Mouse (Mus musculus) intestine, embryonic 14.5 days (tissue): ENCODE data around the gene Sdf2l1. TPM values are rescaled to one million over a fixed set of nuclear protein-coding genes. Genes with fewer than 3 reads are reported as not detected.

Source experiments
- ATAC-seq: fragments of 200-750 bp; cut with Nextera tagmentation; replicated peaks from 2 replicates; pipeline ENCODE4 v1.8.0; 2017; ENCODE audit warnings: low read depth, moderate number of reproducible peaks, moderate TSS enrichment, moderate library complexity; ENCODE audit not compliant: low FRiP score, low TSS enrichment
- DNase-seq: peaks from one replicate; pipeline ENCODE4 v3.0.0-alpha.2; 2018; ENCODE audit warnings: low spot score
- H3K27ac ChIP-seq: fragments of 300-500 bp; sonication (generic); 2 replicates; pipeline ENCODE4 v1.5.1; 2014; ENCODE audit warnings: low read depth, mild to moderate bottlenecking, control low read depth
- H3K27me3 ChIP-seq: fragments of 300-500 bp; sonication (generic); replicated peaks from 2 replicates; pipeline ENCODE4 v1.6.1; 2014; ENCODE audit warnings: low read length, control low read depth; ENCODE audit not compliant: control insufficient read depth, insufficient read depth
- H3K36me3 ChIP-seq: fragments of 300-500 bp; sonication (generic); 2 replicates; pipeline ENCODE4 v1.6.1; 2014; ENCODE audit warnings: low read length, control low read depth; ENCODE audit not compliant: control insufficient read depth, insufficient read depth
- H3K4me1 ChIP-seq: fragments of 300-500 bp; sonication (generic); replicated peaks from 2 replicates; pipeline ENCODE4 v1.6.1; 2014; ENCODE audit warnings: low read length, control low read depth, mixed read lengths; ENCODE audit not compliant: control insufficient read depth, insufficient read depth
- H3K4me2 ChIP-seq: fragments of 300-500 bp; sonication (generic); 2 replicates; pipeline ENCODE4 v1.6.1; 2014; ENCODE audit warnings: low read length
- H3K4me3 ChIP-seq: fragments of 300-500 bp; sonication (generic); 2 replicates; pipeline ENCODE4 v1.5.1; 2014; ENCODE audit warnings: low read depth, low read length, control low read depth, mixed read lengths
- H3K9ac ChIP-seq: fragments of 300-500 bp; sonication (generic); 2 replicates; pipeline ENCODE4 v1.6.1; 2014; ENCODE audit warnings: mild to moderate bottlenecking, low read length
- H3K9me3 ChIP-seq: fragments of 300-500 bp; sonication (generic); 2 replicates; pipeline ENCODE4 v1.6.1; 2016; ENCODE audit warnings: low read length, control low read depth; ENCODE audit not compliant: control insufficient read depth
- WGBS: fragments of 180-500 bp; shearing (Covaris S2); extraction: QIAGEN DNeasy Blood & Tissue Kit; methylation state at CpG from one replicate; pipeline ENCODE4 v1.1.7; 2014; 5-methylcytosine and 5-hydroxymethylcytosine counted together
- polyA plus RNA-seq: library from polyadenylated mRNA; unstranded; fragments of >200 nt; fragmentation: Nextera tagmentation; extraction: Ambion mirVana; gene quantifications from 2 replicates; pipeline ENCODE4 v1.2.1, GENCODE M21; 2014

Gene Sdf2l1
- polyA plus RNA-seq, 1 experiment from 2014 or later, result 69.0 TPM

DNA sequence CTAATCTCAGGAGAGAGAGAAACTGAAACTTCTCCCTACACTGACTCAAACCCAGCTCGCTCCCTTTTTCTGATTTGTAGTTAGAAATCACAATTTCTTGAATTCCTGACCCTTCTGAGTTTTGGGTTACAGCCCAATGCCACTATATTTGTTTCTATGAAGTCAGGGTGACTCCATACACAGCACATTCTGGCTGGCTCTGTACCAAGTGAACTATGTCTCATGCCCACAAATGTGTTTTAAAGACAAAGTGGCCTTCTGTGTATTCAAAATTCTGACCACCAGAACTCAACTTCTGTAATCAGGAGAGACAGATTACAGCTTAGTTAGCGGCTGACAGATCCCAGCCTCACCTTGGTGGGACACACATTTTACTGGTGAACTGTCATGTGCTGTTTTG lies 22.2 kb upstream of the Sdf2l1 start:
- Histone ChIP-seq H3K9me3 (no peaks in the 10 kb centered on the region), H3K4me3 (no peak overlapping the region), H3K4me2 (no peak overlapping the region), H3K27ac (no peak overlapping the region), H3K4me1 (no peaks in the 10 kb centered on the region), H3K27me3 (no peaks in the 10 kb centered on the region), H3K36me3 (peaks cover 57% of the 10 kb centered on the region), H3K9ac (no peak overlapping the region)
- no peak for ATAC-seq
- no peak for DNase-seq
- 94% methylated on average over 2 of the region's 2 CpGs for WGBS

DNA sequence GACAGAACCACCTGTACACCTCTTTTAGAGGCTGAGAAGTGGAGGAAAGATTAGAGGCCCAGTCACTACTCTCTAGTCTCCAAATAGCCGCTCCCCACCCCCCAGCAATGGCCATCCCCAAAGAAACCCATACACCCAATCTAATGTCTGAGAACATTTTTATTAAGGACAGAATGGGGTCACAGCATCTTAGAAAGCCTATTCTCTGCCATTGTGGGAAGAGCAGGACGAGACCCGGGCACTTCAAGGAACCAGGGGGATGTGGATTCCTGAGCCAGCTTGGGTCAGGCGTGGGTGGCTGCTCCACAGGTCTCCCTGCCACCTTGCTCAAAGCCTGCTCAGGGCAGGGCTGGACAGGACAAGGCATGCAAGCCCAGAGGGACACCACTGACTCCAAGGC lies 19.7 kb upstream of the Sdf2l1 start:
- 94% methylated on average over 4 of the region's 4 CpGs for WGBS
- ATAC-seq (no peak), DNase-seq (no peak)
- Histone ChIP-seq H3K9me3 (no peaks in the 10 kb centered on the region), H3K9ac (no peak overlapping the region), H3K36me3 (peaks cover 33% of the 10 kb centered on the region), H3K27ac (no peak overlapping the region), H3K4me1 (peaks cover 13% of the 10 kb centered on the region), H3K4me2 (no peak overlapping the region), H3K4me3 (no peak overlapping the region), H3K27me3 (0 out of 2 replicates have a peak, but pooled peaks cover 3% of the 10 kb centered on the region)

DNA sequence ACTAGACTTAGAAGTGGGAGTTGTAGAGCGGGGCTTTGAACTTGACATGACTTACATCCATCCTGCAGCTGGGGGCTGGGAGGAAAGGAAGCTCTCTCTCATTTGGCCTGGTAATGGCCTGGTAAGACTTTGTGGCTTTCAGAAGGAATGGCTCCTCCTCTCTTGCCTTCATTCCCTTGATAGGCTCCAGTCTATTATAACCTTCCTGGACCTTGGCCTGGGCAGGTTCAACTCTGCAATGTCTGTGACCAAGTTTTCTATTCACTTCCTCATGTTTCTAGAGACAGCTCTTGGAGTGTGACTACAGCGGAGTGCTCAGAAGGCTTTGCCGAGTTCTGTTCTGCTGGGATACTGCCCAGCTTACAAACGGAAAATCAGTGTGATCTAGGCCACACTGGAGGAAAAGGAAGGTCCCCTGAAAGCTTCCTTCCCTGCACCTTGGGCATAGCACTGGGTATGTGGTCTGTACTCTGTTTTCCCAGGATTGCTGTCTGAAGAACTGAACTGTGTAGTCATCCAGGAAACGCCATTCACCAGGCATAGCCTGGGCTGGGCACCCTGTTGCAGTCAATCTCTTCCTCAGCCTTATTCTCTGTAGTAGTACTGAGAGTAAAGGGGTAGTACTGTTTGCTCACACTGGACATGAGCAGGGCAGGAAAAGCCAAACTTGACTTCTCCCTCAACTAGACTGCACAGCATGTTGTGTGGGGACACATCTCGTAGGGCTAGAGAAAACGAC lies 18.5 kb upstream of the Sdf2l1 start:
- no peak for ATAC-seq
- Histone ChIP-seq H3K27ac (no peak overlapping the region), H3K9ac (no peak overlapping the region), H3K9me3 (no peaks in the 10 kb centered on the region), H3K4me1 (peaks cover 13% of the 10 kb centered on the region), H3K27me3 (0 out of 2 replicates have a peak, but pooled peaks cover 3% of the 10 kb centered on the region), H3K4me2 (no peak overlapping the region), H3K36me3 (peaks cover 33% of the 10 kb centered on the region), H3K4me3 (no peak overlapping the region)
- no peak for DNase-seq
- WGBS, result 84% methylated on average over 7 of the region's 7 CpGs

DNA sequence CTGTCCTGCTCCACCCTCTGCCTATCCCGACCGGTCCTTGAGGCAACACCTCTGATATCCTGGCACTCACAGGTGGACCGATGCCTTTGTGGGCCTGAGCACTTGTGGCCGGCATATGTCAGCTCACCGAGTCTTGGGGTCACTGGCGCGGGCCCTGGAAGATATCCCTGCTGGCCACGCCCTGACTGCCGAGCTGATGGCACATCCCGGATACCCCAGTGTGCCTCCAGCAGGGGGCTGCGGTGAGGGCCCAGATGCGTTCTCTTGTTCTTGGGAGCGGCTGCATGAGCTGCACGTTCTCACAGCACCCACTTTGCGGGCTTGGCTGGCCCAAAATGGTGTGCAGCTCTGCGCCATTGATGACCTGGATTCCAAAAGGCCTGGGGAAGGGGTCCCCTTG lies 15.9 kb upstream of the Sdf2l1 start:
- H3K9ac ChIP-seq, result peak overlapping the region; percentile 52; the same call in 1 of the 2 replicates
- H3K4me2 ChIP-seq, result peak overlapping the region; percentile 99
- H3K4me3 ChIP-seq, result peak overlapping the region; percentile 61
- no peak overlapping the region for H3K27ac ChIP-seq
- H3K27me3 ChIP-seq, result 0 out of 2 replicates have a peak, but pooled peaks cover 3% of the 10 kb centered on the region
- peak; percentile 79 for DNase-seq
- peaks cover 12% of the 10 kb centered on the region for H3K36me3 ChIP-seq
- H3K4me1 ChIP-seq, result peaks cover 13% of the 10 kb centered on the region
- H3K9me3 ChIP-seq, result no peaks in the 10 kb centered on the region
- 11% methylated on average over 16 of the region's 16 CpGs for WGBS
- ATAC-seq, result peak; percentile 17

DNA sequence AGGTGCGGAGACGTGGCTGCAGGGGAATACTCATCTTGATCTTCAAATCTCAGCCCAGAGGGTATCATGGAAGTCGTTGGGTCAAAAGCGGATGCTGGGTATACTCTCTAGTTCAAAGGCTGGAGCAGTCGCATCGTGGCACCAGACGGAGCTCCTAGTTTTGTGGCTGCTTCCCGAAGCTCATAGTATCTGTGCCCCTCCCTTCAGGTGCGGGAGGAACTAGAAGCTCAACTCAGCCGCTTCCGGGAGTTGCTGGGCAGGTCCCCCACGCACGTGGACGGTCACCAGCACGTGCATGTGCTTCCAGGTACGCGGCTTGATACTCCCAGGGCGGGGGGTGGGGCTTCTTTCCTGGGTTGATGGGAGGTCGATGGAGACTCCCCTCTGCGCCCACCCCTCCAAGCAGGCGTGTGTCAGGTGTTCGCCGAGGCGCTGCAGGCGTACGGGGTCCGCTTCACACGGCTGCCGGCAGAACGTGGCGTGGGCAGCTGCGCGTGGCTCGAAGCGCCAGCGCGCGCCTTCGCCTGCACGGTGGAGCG lies 15.3 kb upstream of the Sdf2l1 start:
- Histone ChIP-seq H3K4me2 (peak overlapping the region; percentile 99), H3K27me3 (0 out of 2 replicates have a peak, but pooled peaks cover 3% of the 10 kb centered on the region), H3K27ac (no peak overlapping the region), H3K36me3 (peaks cover 5% of the 10 kb centered on the region), H3K9me3 (no peaks in the 10 kb centered on the region), H3K4me1 (peaks cover 13% of the 10 kb centered on the region), H3K9ac (peak overlapping the region; percentile 52), H3K4me3 (peak overlapping the region; percentile 61)
- ATAC-seq (peak; percentile 40), DNase-seq (peak; percentile 83)
- WGBS, result under 1% methylated on average over 41 of the region's 41 CpGs

DNA sequence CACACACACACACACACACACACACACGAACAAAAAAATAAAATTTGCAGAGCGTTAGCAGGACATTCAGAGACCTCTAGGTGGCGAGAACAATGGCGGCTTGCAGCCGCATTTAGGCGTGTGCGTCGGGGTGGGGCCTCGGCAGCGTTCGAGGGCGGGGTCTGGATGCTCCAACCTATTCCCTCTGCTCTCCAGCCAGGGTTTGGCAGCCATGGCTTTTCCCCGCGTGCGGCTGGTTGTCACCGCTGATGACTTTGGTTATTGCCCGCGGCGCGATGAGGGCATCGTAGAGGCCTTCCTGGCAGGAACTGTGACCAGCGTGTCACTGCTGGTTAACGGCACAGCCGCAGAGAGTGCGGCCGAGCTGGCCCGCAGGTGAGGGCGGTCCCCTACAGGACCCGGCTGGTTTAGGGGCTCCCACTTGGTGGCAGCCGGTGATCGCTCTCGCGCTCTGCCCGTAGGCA lies 14.6 kb upstream of the Sdf2l1 start, which contains the start of gene Ccdc116:
TSS of gene Ccdc116 (minus strand) at position 458 of the 464 bp plus-strand sequence.
- Histone ChIP-seq H3K9me3 (no peaks in the 10 kb centered on the region), H3K9ac (peak within 1 kb of the TSS; percentile 52), H3K4me1 (peaks cover 13% of the 10 kb centered on the region), H3K27ac (no peak within 1 kb of the TSS), H3K27me3 (0 out of 2 replicates have a peak, but pooled peaks cover 3% of the 10 kb centered on the region), H3K4me2 (peak within 1 kb of the TSS; percentile 99), H3K4me3 (peak within 1 kb of the TSS; percentile 61), H3K36me3 (no peaks in the 10 kb centered on the region)
- under 1% methylated on average over 34 of the region's 34 CpGs for WGBS
- DNase-seq (peak; percentile 91), ATAC-seq (peak; percentile 80)

DNA sequence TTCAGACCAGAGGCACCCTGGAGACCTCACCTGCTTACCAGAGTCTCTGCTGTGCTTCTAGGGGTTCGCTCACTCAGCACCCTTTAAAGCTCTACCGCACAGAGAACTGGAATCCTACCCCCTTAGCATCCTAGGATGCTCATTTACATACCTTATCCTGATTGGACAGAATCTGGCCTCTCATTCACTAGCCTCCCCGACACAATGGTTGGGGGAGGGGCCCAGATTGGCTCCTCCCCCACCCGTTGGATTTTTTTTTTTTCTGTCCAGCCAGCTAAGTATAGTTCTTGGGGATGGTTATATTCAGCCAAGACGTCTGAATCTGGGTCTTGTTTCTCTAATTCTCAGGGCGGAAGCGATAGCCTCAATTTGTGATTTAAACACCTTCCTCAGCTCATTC lies 12.2 kb upstream of the Sdf2l1 start, which contains the start of gene Ydjc:
TSS of gene Ydjc (plus strand) at position 283 of the 400 bp plus-strand sequence.
- DNase-seq, result no peak
- 20% methylated on average over 7 of the region's 7 CpGs for WGBS
- Histone ChIP-seq H3K36me3 (no peaks in the 10 kb centered on the region), H3K27me3 (0 out of 2 replicates have a peak, but pooled peaks cover 3% of the 10 kb centered on the region), H3K27ac (no peak within 1 kb of the TSS), H3K9me3 (no peaks in the 10 kb centered on the region), H3K4me1 (peaks cover 13% of the 10 kb centered on the region), H3K4me2 (no peak within 1 kb of the TSS), H3K9ac (no peak within 1 kb of the TSS), H3K4me3 (no peak within 1 kb of the TSS)
- no peak for ATAC-seq

DNA sequence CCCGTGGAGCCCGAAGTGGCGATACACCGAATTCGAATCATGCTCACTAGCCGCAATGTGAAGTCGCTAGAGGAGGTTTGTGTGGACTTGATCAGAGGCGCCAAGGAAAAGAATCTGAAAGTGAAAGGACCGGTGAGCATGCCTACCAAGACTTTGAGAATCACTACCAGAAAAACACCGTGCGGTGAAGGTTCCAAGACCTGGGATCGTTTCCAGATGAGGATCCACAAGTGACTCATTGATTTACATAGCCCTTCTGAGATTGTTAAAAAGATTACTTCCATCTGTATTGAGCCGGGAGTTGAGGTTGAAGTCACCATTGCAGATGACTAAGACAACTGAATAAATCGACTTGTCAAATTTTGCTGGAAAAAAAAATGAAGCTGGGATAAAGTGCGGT lies 5.2 kb upstream of the Sdf2l1 start:
- no peak for DNase-seq
- Histone ChIP-seq H3K27ac (no peak overlapping the region), H3K9ac (no peak overlapping the region), H3K4me1 (peaks cover 5% of the 10 kb centered on the region; the same call in 1 of the 2 replicates), H3K27me3 (no peaks in the 10 kb centered on the region), H3K36me3 (no peaks in the 10 kb centered on the region), H3K4me2 (no peak overlapping the region), H3K9me3 (no peaks in the 10 kb centered on the region), H3K4me3 (no peak overlapping the region)
- WGBS, result 84% methylated on average over 15 of the region's 15 CpGs
- no peak for ATAC-seq
